Mouse (Mus musculus) olfactory bulb, adult 2 months (tissue): ENCODE measurements around the gene Myh2. TPM values are rescaled to one million over a fixed set of nuclear protein-coding genes. Genes with fewer than 3 reads are reported as not detected.

Source experiments
- H3K27ac ChIP-seq: fragments of 200-500 bp; 2 replicates; pipeline ENCODE4 v1.5.1; 2012; ENCODE audit warnings: low read depth, low read length; ENCODE audit not compliant: insufficient read depth
- H3K4me1 ChIP-seq: fragments of 200-500 bp; 2 replicates; pipeline ENCODE4 v1.6.1; 2012; ENCODE audit warnings: low read length; ENCODE audit not compliant: control insufficient read depth, insufficient read depth
- H3K4me3 ChIP-seq: fragments of 200-500 bp; 2 replicates; pipeline ENCODE4 v1.5.1; 2012; ENCODE audit warnings: mild to moderate bottlenecking, low read depth, low read length, moderate library complexity; ENCODE audit not compliant: insufficient read depth
- CTCF ChIP-seq: fragments of 200-500 bp; IDR thresholded peaks from 2 replicates; pipeline ENCODE4 v1.5.1; 2012; ENCODE audit warnings: low read depth, mild to moderate bottlenecking, low read length, moderate library complexity; ENCODE audit not compliant: insufficient read depth
- POLR2A ChIP-seq: fragments of 200-500 bp; IDR thresholded peaks from 2 replicates; pipeline ENCODE4 v1.6.1; 2012; ENCODE audit warnings: mild to moderate bottlenecking, low read depth, low read length, moderate library complexity; ENCODE audit not compliant: insufficient read depth
- WGBS: fragments of 180-500 bp; shearing (Covaris S2); methylation state at CpG from one replicate; pipeline ENCODE4 v1.1.7; 2018; 5-methylcytosine and 5-hydroxymethylcytosine counted together
- polyA plus RNA-seq: library from polyadenylated mRNA; stranded (reverse); fragments of >200 nt; gene quantifications from 2 replicates; pipeline ENCODE4 v1.2.4, GENCODE M21; 2012; ENCODE audit warnings: low replicate concordance; ENCODE audit not compliant: missing spikeins, insufficient read depth, insufficient read length

The Myh2 gene
- polyA plus RNA-seq, 1 experiment: not detected

DNA sequence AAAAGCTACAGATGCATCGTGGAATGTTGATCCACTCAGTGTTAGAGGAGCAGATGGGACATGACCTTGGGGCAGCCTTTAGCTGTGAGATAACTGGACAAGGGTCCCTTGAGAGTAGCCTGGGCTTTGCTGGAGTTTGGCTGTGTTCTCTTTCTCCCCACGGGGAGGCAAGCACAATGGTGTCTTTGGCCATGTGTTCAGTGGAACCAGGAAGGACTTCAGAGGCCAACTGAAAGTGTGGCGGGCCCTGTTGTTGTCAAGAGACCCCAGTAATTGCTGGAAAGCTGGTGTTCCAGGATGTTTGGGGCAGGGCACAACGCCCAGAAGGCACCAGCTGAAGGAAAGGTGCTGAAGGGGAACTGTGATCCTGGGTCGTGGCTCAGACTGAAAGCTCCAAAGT, 1.5 kb upstream of the Myh2 start:
- 42% methylated on average over 5 of the region's 5 CpGs for WGBS
- H3K4me1 ChIP-seq: no peaks in the 10 kb centered on the region; the same call in 1 of the 2 replicates
- TF ChIP-seq CTCF: no peak
- no peak for TF ChIP-seq POLR2A
- no peak overlapping the region for H3K4me3 ChIP-seq
- H3K27ac ChIP-seq: no peak overlapping the region

DNA sequence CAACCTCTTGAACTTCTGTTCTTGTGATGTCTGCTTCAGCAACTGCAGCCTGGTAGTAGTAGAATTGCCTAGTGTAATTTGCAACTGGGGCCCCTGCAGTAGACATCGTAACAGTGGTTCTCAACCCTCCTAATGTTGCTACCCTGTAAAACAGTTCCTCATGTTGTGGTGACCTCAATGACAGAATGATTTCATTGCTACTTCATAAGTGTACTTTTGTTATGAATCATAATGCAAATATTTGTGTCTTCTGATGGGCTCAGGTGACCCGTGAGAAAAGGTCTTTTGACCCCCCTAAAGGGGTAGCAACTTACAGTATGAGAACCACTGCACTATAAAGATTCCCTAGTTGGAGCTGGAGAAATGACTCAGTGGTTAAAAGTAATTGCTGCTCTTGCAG, 1.6 kb downstream of the Myh2 start:
- Histone ChIP-seq H3K27ac (no peak overlapping the region), H3K4me3 (no peak overlapping the region), H3K4me1 (no peaks in the 10 kb centered on the region; the same call in 1 of the 2 replicates)
- TF ChIP-seq CTCF (no peak), POLR2A (no peak)
- 94% methylated on average over 2 of the region's 2 CpGs for WGBS

DNA sequence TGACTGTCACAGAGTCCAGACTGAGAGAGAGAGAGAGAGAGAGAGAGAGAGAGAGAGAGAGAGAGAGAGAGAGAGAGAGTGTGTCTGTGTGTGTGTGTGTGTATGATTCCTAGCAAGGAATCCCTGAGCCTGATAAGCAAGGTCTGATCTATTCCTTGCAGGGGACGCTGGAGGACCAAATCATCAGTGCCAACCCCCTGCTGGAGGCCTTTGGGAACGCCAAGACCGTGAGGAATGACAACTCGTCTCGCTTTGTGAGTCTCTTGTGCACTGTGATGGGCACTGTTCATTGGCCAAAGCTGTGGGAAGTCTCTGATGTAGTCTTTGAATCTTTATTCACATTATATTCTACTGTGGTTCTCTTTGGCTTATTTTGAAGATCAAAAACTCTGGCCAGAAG, 5.5 kb downstream of the Myh2 start:
- H3K4me1 ChIP-seq: no peaks in the 10 kb centered on the region
- WGBS: 61% methylated on average over 5 of the region's 5 CpGs
- no peak overlapping the region for H3K27ac ChIP-seq
- TF ChIP-seq POLR2A (no peak), CTCF (no peak)
- no peak overlapping the region for H3K4me3 ChIP-seq

GRCm38 (mm10) chr11:67190316-67190715, 19.5 kb downstream of the Myh2 start:
- no peak for TF ChIP-seq CTCF
- no peak for TF ChIP-seq POLR2A
- Histone ChIP-seq H3K4me3 (no peak overlapping the region), H3K4me1 (no peaks in the 10 kb centered on the region), H3K27ac (no peak overlapping the region)
- 72% methylated on average over 10 of the region's 10 CpGs for WGBS

DNA sequence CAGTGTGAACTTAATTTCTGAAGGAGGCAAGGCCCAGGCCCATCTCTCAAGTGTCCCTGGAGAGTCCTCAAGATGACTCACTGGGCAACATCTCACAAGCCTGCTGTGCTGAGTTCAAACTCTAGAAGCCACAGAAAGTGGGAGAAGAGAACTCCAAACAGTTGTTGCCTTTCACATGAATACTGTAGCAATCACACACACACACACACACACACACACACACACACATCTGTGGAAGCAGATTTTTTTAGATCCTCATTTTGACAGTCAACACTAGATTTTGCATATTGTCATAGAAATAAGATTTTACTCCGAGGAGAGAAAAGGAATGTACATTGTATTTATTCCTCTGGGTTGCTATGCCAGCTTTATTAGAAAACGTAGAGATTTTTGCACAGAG, 20.0 kb downstream of the Myh2 start:
- Histone ChIP-seq H3K4me1 (no peaks in the 10 kb centered on the region), H3K4me3 (no peak overlapping the region), H3K27ac (no peak overlapping the region)
- WGBS: 80% methylated on average over 2 of the region's 2 CpGs
- TF ChIP-seq CTCF (no peak), POLR2A (no peak)

DNA sequence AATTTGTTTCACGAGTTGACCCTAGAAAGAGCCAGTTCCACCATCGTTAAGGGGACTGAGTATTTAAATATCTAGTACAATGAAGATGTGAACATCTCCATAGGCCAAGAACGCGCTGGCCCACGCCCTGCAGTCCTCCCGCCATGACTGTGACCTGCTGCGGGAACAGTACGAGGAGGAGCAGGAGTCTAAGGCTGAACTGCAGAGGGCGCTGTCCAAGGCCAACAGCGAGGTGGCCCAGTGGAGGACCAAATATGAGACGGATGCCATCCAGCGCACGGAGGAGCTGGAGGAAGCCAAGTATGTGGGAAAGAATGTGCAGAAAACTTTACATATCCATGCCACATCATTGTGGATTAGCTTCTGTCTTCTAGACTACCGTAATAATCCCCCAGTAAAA, 20.7 kb downstream of the Myh2 start:
- Histone ChIP-seq H3K4me1 (no peaks in the 10 kb centered on the region), H3K27ac (no peak overlapping the region), H3K4me3 (no peak overlapping the region)
- TF ChIP-seq POLR2A: no peak
- TF ChIP-seq CTCF: no peak
- 91% methylated on average over 14 of the region's 14 CpGs for WGBS

DNA sequence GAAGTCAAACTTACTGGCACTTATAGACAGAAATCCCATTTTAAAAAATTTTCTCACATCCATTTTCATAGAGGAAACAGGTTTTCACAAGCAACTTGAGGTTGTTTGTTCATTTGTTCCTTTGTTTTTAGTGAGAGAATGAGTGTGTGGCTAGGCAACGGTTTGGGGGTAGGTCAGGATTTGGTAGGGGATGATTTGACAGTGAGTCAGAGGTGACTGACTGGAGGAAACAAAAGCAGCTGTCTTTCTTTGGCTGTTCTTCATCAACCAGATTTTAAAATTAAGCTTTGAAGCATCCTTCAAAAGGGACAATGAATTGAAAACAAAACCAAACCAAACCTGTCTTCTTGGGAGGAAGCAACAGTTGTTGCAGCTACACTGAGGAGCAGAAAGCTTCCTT, 28.5 kb downstream of the Myh2 start:
- Histone ChIP-seq H3K4me3 (no peak overlapping the region), H3K4me1 (no peaks in the 10 kb centered on the region), H3K27ac (no peak overlapping the region)
- no peak for TF ChIP-seq CTCF
- no peak for TF ChIP-seq POLR2A
- 49% methylated on average over 1 of the region's 1 CpGs for WGBS

DNA sequence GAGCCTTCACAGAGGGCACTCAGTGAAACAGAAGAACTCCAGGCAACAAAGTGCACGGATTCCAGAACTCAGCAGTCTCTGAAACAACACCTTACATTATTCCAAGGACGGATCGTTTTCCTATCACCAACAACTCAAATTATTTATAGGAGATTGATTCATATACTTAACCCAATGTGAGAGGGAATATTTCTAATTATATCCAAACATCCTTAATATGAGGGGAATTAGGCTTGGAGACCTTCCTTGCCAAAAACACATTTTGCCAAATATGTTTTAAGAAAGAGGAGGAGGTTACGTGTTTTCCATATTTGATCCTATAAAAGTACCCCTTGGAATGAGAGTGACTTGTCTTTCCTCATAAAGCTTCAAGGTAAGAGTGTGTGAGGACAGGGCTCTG, 28.9 kb downstream of the Myh2 start, which contains the start of gene Myh1:
Myh1 (plus strand) TSS at position 301 of the 400 bp plus-strand sequence.
- H3K27ac ChIP-seq: no peak within 1 kb of the TSS
- no peak within 1 kb of the TSS for H3K4me3 ChIP-seq
- 74% methylated on average over 4 of the region's 4 CpGs for WGBS
- H3K4me1 ChIP-seq: no peaks in the 10 kb centered on the region
- TF ChIP-seq CTCF (no peak), POLR2A (no peak)

GRCm38 (mm10) chr11:67204766-67205165, 33.9 kb downstream of the Myh2 start:
- Histone ChIP-seq H3K4me1 (no peaks in the 10 kb centered on the region), H3K4me3 (no peak overlapping the region), H3K27ac (no peak overlapping the region)
- TF ChIP-seq POLR2A (no peak), CTCF (no peak)
- 63% methylated on average over 3 of the region's 3 CpGs for WGBS

GRCm38 (mm10) chr11:67221803-67222202, 51.0 kb downstream of the Myh2 start:
- no peak for TF ChIP-seq CTCF
- no peak for TF ChIP-seq POLR2A
- H3K4me1 ChIP-seq: no peaks in the 10 kb centered on the region
- WGBS: 82% methylated on average over 8 of the region's 8 CpGs
- H3K27ac ChIP-seq: no peak overlapping the region
- H3K4me3 ChIP-seq: no peak overlapping the region
